Mouse (Mus musculus) urinary bladder, adult 2 months (tissue): ENCODE measurements around the gene Nlrp14. TPM values are rescaled to one million over a fixed set of nuclear protein-coding genes. Genes with fewer than 3 reads are reported as not detected.
"Not testable (repeated sequence)": the region's sequence is repeated elsewhere in the genome, so short reads cannot be mapped to it uniquely, and the experiment has no call there.

Experiments
- DNase-seq: peaks from one replicate; pipeline ENCODE4 v3.0.0; 2022; ENCODE audit warnings: low spot score
- polyA plus RNA-seq: library from polyadenylated mRNA; depleted of rRNA; stranded (reverse); fragments of >200 nt; gene quantifications from 2 replicates; pipeline ENCODE4 v1.2.3, GENCODE M21; 2012; rRNA removed

The Nlrp14 gene
- not detected in 2 replicates for polyA plus RNA-seq

GRCm38 (mm10) chr7:107166690-107167089, at the start of gene Nlrp14:
Nlrp14 (plus strand) TSS chr7:107166990.
- DNase-seq = no peak

GRCm38 (mm10) chr7:107130983-107131382, 35.8 kb upstream of the Nlrp14 start, which contains the start of gene Olfr715:
Olfr715 (minus strand) TSS chr7:107131083.
- not testable (repeated sequence) for DNase-seq

DNA sequence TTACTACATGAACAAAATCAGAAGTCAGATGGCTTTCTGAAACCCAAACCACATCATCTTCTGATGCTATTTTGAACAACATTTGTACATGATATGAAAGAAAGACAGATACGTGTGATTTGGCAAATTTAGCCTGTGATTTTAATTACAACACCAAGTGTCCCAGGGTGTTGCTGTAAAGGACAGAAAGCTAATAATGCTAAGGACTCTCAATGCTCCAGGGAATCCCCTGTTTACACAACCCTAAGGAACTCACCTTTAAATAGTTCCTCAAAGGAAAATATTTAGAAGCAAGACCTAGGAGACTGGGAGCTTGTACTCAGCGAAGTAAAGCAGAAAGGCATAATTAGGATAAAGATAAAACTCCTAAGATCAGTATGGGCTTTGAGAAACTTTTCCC, 28.8 kb upstream of the Nlrp14 start, which contains the start of gene Olfr716:
Gene Olfr716, plus strand, starts transcription at position 301 of the 400 bp plus-strand sequence.
- DNase-seq = not testable (repeated sequence)

DNA sequence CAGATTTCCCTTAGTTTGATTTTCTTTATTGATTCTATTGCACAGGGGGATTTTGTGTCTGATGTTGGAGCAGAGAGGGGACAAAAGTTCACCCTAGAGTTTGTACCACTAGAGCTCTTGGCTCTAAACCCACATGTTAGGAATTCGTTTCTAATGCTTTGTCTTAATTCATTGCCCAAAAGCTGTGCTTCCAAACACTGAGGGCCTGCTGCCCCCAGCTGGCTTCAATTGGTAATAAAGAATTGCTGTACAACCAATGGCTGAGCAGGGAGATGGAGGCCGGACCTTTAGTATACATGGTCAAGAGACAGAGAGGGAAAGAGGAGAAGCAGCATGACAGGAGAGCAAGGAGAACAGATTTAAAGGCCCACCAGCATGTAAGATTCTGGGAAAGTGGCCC, 13.6 kb downstream of the Nlrp14 start:
- DNase-seq = no peak

GRCm38 (mm10) chr7:107201817-107202216, 35.0 kb downstream of the Nlrp14 start:
- no peak for DNase-seq

GRCm38 (mm10) chr7:107207843-107208242, 41.1 kb downstream of the Nlrp14 start:
- no peak for DNase-seq

- DNase-seq = no peak
Measured at GRCm38 (mm10) chr7:107209204-107209860, 42.5 kb downstream of the Nlrp14 start, which contains the start of gene Rbmxl2. Rbmxl2 (plus strand) TSS chr7:107209445.

DNA sequence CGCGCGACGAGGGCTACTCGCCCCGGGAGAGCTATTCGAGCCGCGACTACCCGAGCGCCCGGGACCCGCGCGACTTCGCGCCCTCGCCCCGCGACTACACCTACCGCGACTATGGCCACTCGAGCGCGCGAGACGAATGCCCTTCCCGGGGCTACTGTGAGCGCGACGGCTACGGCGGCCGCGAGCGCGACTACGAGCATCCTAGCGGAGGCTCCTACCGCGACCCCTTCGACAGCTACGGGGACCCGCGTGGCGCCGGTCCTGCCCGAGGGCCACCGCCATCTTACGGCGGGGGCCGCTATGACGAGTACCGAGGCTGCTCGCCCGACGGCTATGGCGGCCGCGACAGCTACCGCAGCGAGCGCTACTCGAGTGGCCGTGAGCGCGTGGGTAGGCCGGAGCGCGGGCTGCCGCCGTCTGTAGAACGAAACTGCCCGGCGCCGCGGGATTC, 43.4 kb downstream of the Nlrp14 start:
- no peak for DNase-seq

GRCm38 (mm10) chr7:107215723-107216122, 48.9 kb downstream of the Nlrp14 start:
- DNase-seq = no peak

DNA sequence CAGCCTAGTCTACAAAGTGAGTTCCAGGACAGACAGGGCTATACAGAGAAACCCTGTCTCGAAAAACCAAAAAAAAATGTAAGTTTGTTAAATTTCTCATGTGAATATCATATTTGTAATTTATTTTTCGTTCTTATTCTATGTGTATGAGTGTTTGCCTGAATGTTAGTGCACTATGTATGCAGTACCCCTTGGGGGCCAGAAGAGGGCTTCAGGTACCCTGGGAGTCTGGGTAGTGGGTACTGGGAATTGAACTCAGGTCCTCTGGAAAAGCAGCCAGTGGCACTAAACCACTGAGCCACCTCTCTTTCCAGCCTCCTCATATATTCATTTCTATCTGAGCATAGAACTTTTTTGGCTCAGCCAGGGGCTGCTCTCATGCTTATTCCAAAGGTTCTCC, 50.1 kb downstream of the Nlrp14 start:
- no peak for DNase-seq

DNA sequence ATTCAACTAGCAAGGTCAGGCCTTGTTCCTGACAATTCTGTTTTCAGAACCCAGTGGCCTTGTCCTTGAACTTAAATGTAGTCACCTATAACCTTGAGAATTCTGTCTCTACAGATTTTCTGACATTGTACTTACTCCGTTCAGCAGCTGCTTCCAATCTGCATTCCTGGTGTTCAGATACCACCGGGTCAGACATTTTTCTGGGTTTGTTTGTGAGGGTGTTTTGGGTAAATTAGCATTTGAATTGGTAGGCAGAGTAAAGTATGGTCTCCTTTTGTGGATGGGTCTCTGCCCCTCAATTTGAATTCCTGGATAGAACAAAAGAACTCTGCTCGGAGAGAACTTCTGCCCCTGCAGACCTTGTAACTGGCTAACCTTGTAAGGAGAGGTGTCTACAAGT, 70.1 kb downstream of the Nlrp14 start:
- no peak for DNase-seq

GRCm38 (mm10) chr7:107237498-107237897, 70.7 kb downstream of the Nlrp14 start:
- DNase-seq = no peak

DNA sequence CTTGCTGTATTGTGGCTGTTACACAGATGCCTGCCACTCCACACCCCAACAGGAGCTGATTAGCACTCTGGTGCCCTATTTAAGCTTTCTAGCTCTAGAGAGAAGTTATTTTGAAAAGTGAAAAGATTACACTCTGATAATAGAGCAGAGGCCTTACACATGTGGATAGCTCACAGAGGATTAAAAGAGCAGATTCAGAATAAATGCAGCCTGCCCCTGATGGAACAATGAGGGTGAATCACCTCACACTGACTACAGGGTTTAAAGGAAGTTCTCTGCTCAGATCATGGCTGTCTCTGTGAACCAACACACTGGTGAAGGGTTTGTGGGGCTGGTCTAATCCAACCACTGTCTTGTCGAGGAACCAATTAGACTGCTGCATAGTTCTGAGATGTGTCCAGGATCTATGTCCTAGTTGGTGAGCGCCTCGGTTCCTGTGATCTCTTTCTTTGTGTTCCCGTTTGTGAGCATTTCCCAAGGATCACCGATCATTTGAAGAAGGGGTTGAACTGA, 74.6 kb downstream of the Nlrp14 start:
- DNase-seq = no peak

Other genes with a start within 250 kb of the Nlrp14 start
- gene Olfr709-ps1, start 234.8 kb upstream of the Nlrp14 start, polyA plus RNA-seq = not detected in 2 replicates
- not detected in 2 replicates for gene Olfr710, start 218.7 kb upstream of the Nlrp14 start, polyA plus RNA-seq
- not detected in 2 replicates for gene Olfr6, start 203.1 kb upstream of the Nlrp14 start, polyA plus RNA-seq
- gene Olfr711, start 191.5 kb upstream of the Nlrp14 start, polyA plus RNA-seq = not detected in 2 replicates
- gene Olfr2, start 160.9 kb upstream of the Nlrp14 start, polyA plus RNA-seq = not detected in 2 replicates
- not detected in 2 replicates for gene Olfr713, start 135.8 kb upstream of the Nlrp14 start, polyA plus RNA-seq
- not detected in 2 replicates for gene Olfr714, start 96.0 kb upstream of the Nlrp14 start, polyA plus RNA-seq
- not detected in 2 replicates for gene Olfr17, start 73.8 kb upstream of the Nlrp14 start, polyA plus RNA-seq
- not detected in 2 replicates for gene Olfr715b, start 56.6 kb upstream of the Nlrp14 start, polyA plus RNA-seq
- not detected in 2 replicates for gene Olfr715, start 35.9 kb upstream of the Nlrp14 start, polyA plus RNA-seq
- gene Olfr716, start 28.7 kb upstream of the Nlrp14 start, polyA plus RNA-seq = not detected in 2 replicates
- gene Rbmxl2, start 42.5 kb downstream of the Nlrp14 start, polyA plus RNA-seq = not detected in 2 replicates
- gene Syt9, start 203.7 kb downstream of the Nlrp14 start, polyA plus RNA-seq = 0.28 and 0.35 TPM in 2 replicates